Mouse (Mus musculus) erythroblast, embryonic 14.5 days (primary cell): ENCODE data around the gene Dennd1a. TPM values are rescaled to one million over a fixed set of nuclear protein-coding genes. Genes with fewer than 3 reads are reported as not detected.

Experiments
- H3K27me3 ChIP-seq: 2 replicates; pipeline ENCODE4 v1.6.1; 2012; ENCODE audit warnings: inconsistent platforms; ENCODE audit not compliant: control insufficient read depth
- H3K36me3 ChIP-seq: 2 replicates; pipeline ENCODE4 v1.6.1; 2012; ENCODE audit warnings: mild to moderate bottlenecking, inconsistent platforms; ENCODE audit not compliant: control insufficient read depth
- H3K4me1 ChIP-seq: 2 replicates; pipeline ENCODE4 v1.6.1; 2012; ENCODE audit warnings: inconsistent platforms; ENCODE audit not compliant: control insufficient read depth
- H3K4me3 ChIP-seq: replicated peaks from 2 replicates; pipeline ENCODE3; 2012; ENCODE audit warnings: moderate library complexity, mild to moderate bottlenecking, inconsistent platforms
- H3K9me3 ChIP-seq: 2 replicates; pipeline ENCODE4 v1.6.1; 2012; ENCODE audit warnings: low read length, inconsistent platforms, mixed read lengths; ENCODE audit not compliant: control insufficient read depth
- GATA1 ChIP-seq: IDR thresholded peaks from 2 replicates; pipeline ENCODE4 v1.6.1; 2012; ENCODE audit warnings: low read length, inconsistent platforms, mixed read lengths
- TAL1 ChIP-seq: IDR thresholded peaks from 3 replicates; pipeline ENCODE4 v1.6.1; 2012; ENCODE audit warnings: low read length, inconsistent platforms, mixed read lengths
- polyA plus RNA-seq: library from polyadenylated mRNA; stranded (reverse); fragments of >175 nt; gene quantifications from 2 replicates; pipeline ENCODE4 v1.2.3, GENCODE M21; 2012

Dennd1a gene
- polyA plus RNA-seq, 1 experiment: 10.7 TPM

- H3K27me3 ChIP-seq: peaks cover 13% of the 10 kb centered on the region
- peaks cover 24% of the 10 kb centered on the region for H3K36me3 ChIP-seq
- TF ChIP-seq TAL1 (no peak), GATA1 (no peak)
- H3K4me3 ChIP-seq: no peak overlapping the region
- H3K9me3 ChIP-seq: no peaks in the 10 kb centered on the region
- peaks cover 12% of the 10 kb centered on the region for H3K4me1 ChIP-seq
These were observed 488.1 kb downstream of the Dennd1a start for GRCm38 (mm10) chr2:37799137-37799536.

- H3K9me3 ChIP-seq: peaks cover 2% of the 10 kb centered on the region; the same call in 1 of the 2 replicates
- H3K36me3 ChIP-seq: peaks cover 19% of the 10 kb centered on the region
- peaks cover 7% of the 10 kb centered on the region for H3K4me1 ChIP-seq
- no peak for TF ChIP-seq TAL1
- TF ChIP-seq GATA1: no peak
- H3K4me3 ChIP-seq: no peak overlapping the region
- H3K27me3 ChIP-seq: peaks cover 32% of the 10 kb centered on the region
These were observed 490.1 kb downstream of the Dennd1a start for GRCm38 (mm10) chr2:37797046-37797445.

GRCm38 (mm10) chr2:37796021-37796420, 491.2 kb downstream of the Dennd1a start:
- no peak for TF ChIP-seq GATA1
- TF ChIP-seq TAL1: no peak
- peaks cover 2% of the 10 kb centered on the region; the same call in 1 of the 2 replicates for H3K9me3 ChIP-seq

GRCm38 (mm10) chr2:37791340-37791739, 495.9 kb downstream of the Dennd1a start:
- H3K4me1 ChIP-seq: no peaks in the 10 kb centered on the region
- no peak overlapping the region for H3K4me3 ChIP-seq
- TF ChIP-seq TAL1 (no peak), GATA1 (no peak)
- no peaks in the 10 kb centered on the region for H3K36me3 ChIP-seq
- H3K27me3 ChIP-seq: peaks cover 50% of the 10 kb centered on the region
- H3K9me3 ChIP-seq: peaks cover 2% of the 10 kb centered on the region; the same call in 1 of the 2 replicates

More at GRCm38 (mm10) chr2:37796021-37796420, 491.2 kb downstream of the Dennd1a start:
- Histone ChIP-seq H3K36me3 (peaks cover 12% of the 10 kb centered on the region), H3K4me3 (no peak overlapping the region), H3K4me1 (no peaks in the 10 kb centered on the region), H3K27me3 (peaks cover 34% of the 10 kb centered on the region)

- H3K36me3 ChIP-seq: no peaks in the 10 kb centered on the region
- H3K4me3 ChIP-seq: no peak overlapping the region
- H3K9me3 ChIP-seq: peaks cover 2% of the 10 kb centered on the region; the same call in 1 of the 2 replicates
- H3K27me3 ChIP-seq: peaks cover 55% of the 10 kb centered on the region
- H3K4me1 ChIP-seq: no peaks in the 10 kb centered on the region
- TF ChIP-seq GATA1: no peak
- TF ChIP-seq TAL1: no peak
These were observed 496.5 kb downstream of the Dennd1a start for GRCm38 (mm10) chr2:37790738-37791137.

- Histone ChIP-seq H3K27me3 (peaks cover 52% of the 10 kb centered on the region), H3K4me1 (no peaks in the 10 kb centered on the region), H3K9me3 (peaks cover 2% of the 10 kb centered on the region; the same call in 1 of the 2 replicates), H3K36me3 (no peaks in the 10 kb centered on the region), H3K4me3 (no peak overlapping the region)
- no peak for TF ChIP-seq GATA1
- TF ChIP-seq TAL1: no peak
These were observed 497.2 kb downstream of the Dennd1a start for GRCm38 (mm10) chr2:37789995-37790394.

GRCm38 (mm10) chr2:37789029-37789428, 498.2 kb downstream of the Dennd1a start:
- Histone ChIP-seq H3K36me3 (no peaks in the 10 kb centered on the region), H3K4me1 (no peaks in the 10 kb centered on the region), H3K4me3 (no peak overlapping the region), H3K27me3 (peaks cover 48% of the 10 kb centered on the region), H3K9me3 (peaks cover 2% of the 10 kb centered on the region; the same call in 1 of the 2 replicates)
- no peak for TF ChIP-seq GATA1
- TF ChIP-seq TAL1: no peak

- H3K27me3 ChIP-seq: peaks cover 46% of the 10 kb centered on the region
These were observed 498.8 kb downstream of the Dennd1a start for GRCm38 (mm10) chr2:37788176-37788962.

GRCm38 (mm10) chr2:37786461-37786860, 500.7 kb downstream of the Dennd1a start:
- no peak overlapping the region for H3K4me3 ChIP-seq
- no peak for TF ChIP-seq TAL1
- TF ChIP-seq GATA1: no peak
- no peaks in the 10 kb centered on the region for H3K9me3 ChIP-seq
- H3K27me3 ChIP-seq: peaks cover 39% of the 10 kb centered on the region
- H3K4me1 ChIP-seq: no peaks in the 10 kb centered on the region
- H3K36me3 ChIP-seq: no peaks in the 10 kb centered on the region

More at GRCm38 (mm10) chr2:37788176-37788962, 498.8 kb downstream of the Dennd1a start:
- no peaks in the 10 kb centered on the region for H3K36me3 ChIP-seq
- peaks cover 2% of the 10 kb centered on the region; the same call in 1 of the 2 replicates for H3K9me3 ChIP-seq
- TF ChIP-seq TAL1 (no peak), GATA1 (no peak)
- H3K4me3 ChIP-seq: no peak overlapping the region
- H3K4me1 ChIP-seq: no peaks in the 10 kb centered on the region
